Comparison of ENCODE assay signal across 28 mouse cellular contexts in genomic region chr15:86280137-86280536, GRCm38 (mm10).
DNase-seq lines count a peak whose midpoint lies in the region; ATAC-seq and TF ChIP-seq lines count a peak whose summit lies in the region.
"Had no signal": no experiment of that assay in that cellular context is flagged by ENCODE, and none has a peak within 500 bp of the region (broad histone marks: within the 10 kb centered on the region; RNA-seq: fewer than 3 reads in every experiment).

No protein-coding gene starts in this region.

- TF ChIP-seq EP300 in lung, postnatal 0 days (IDR thresholded peaks at IDR 0.05): no peak

- no peaks in the 10 kb centered on the region for H3K36me3 ChIP-seq in kidney, embryonic 14.5 days (ENCODE audit: control insufficient read depth, insufficient read depth, low read length)
- H3K36me3 ChIP-seq in lung, postnatal 0 days (ENCODE audit: insufficient read depth, low read length): no peaks in the 10 kb centered on the region
- H3K36me3 ChIP-seq: forebrain, embryonic 12.5 days; heart, embryonic 13.5 days; hindbrain, embryonic 10.5 days; hindbrain, embryonic 15.5 days; midbrain, embryonic 10.5 days; midbrain, embryonic 15.5 days had no signal

- 24% methylated on average over 4 of the region's 4 CpGs for WGBS in kidney, embryonic 14.5 days
- 44% methylated on average over 4 of the region's 4 CpGs for WGBS in lung, postnatal 0 days
- WGBS in lung, adult 2 months: 66% methylated on average over 4 of the region's 4 CpGs

- H3K4me2 ChIP-seq in kidney, embryonic 14.5 days (replicated peaks; ENCODE audit: low read depth, low read length): no peak overlapping the region
- no peak overlapping the region for H3K4me2 ChIP-seq in lung, postnatal 0 days (replicated peaks; ENCODE audit: low read depth, low read length)
- H3K4me2 ChIP-seq: forebrain, embryonic 12.5 days; heart, embryonic 13.5 days; hindbrain, embryonic 15.5 days; liver, embryonic 11.5 days; midbrain, embryonic 15.5 days had no signal

- DNase-seq in kidney, postnatal 14 days: no peak
- DNase-seq in kidney, postnatal 4 days: peak; percentile 13 to 40
- DNase-seq in kidney, postnatal 36 days: no peak
- DNase-seq in lung, postnatal 0 days (ENCODE audit: low spot score): peak; percentile 49
- DNase-seq in lung, adult 2 months: no peak
- DNase-seq in ovary, postnatal 36 days (ENCODE audit: low spot score): no peak
- DNase-seq: adrenal gland, adult 8-10 months; cerebellum, adult 2 months; cerebellum, postnatal 14 days; forebrain, postnatal 0 days; heart, adult 2 months; heart, postnatal 10 days; layer of hippocampus, postnatal 36 days; left cerebral cortex, postnatal 4 days; right cerebral cortex, postnatal 4 days; thymus, adult 18-20 months; thymus, postnatal 25 days had no signal

- no peak for TF ChIP-seq CTCF in lung, postnatal 0 days (IDR thresholded peaks at IDR 0.05)
- no peak for TF ChIP-seq CTCF in lung, adult 2 months (IDR thresholded peaks at IDR 0.05; ENCODE audit: insufficient read depth, low read length)

- H3K27me3 ChIP-seq in kidney, embryonic 14.5 days (ENCODE audit: control insufficient read depth, insufficient read depth, low read length): no peaks in the 10 kb centered on the region
- H3K27me3 ChIP-seq in lung, postnatal 0 days (replicated peaks; ENCODE audit: insufficient read depth, low read length): no peaks in the 10 kb centered on the region
- H3K27me3 ChIP-seq: heart, embryonic 13.5 days; hindbrain, embryonic 15.5 days; midbrain, embryonic 15.5 days had no signal

- H3K27ac ChIP-seq in kidney, embryonic 14.5 days (ENCODE audit: low read depth, low read length): peak overlapping the region; percentile 1; the same call in 1 of the 2 replicates
- no peak overlapping the region for H3K27ac ChIP-seq in lung, postnatal 0 days (ENCODE audit: low read length)
- H3K27ac ChIP-seq: forebrain, embryonic 12.5 days; heart, adult 2 months; heart, embryonic 13.5 days; hindbrain, embryonic 10.5 days; hindbrain, embryonic 15.5 days; midbrain, embryonic 10.5 days; midbrain, embryonic 15.5 days; stomach, postnatal 0 days had no signal

- no peaks in the 10 kb centered on the region for H3K9me3 ChIP-seq in kidney, embryonic 14.5 days (ENCODE audit: control insufficient read depth, low read length)
- no peaks in the 10 kb centered on the region for H3K9me3 ChIP-seq in lung, postnatal 0 days (ENCODE audit: low read length)
- H3K9me3 ChIP-seq: forebrain, embryonic 12.5 days; G1E; heart, embryonic 13.5 days; hindbrain, embryonic 10.5 days; hindbrain, embryonic 15.5 days; midbrain, embryonic 10.5 days; midbrain, embryonic 15.5 days had no signal

- ATAC-seq in kidney, embryonic 14.5 days (ENCODE audit: low FRiP score, low TSS enrichment): peak; percentile 38; the same call in 1 of the 2 replicates
- peak; percentile 48 for ATAC-seq in lung, postnatal 0 days
- ATAC-seq: forebrain, postnatal 0 days; inflammation-experienced regulatory T-cells, adult 6 months; midbrain, embryonic 15.5 days had no signal

- no peak overlapping the region for H3K4me3 ChIP-seq in kidney, embryonic 14.5 days (ENCODE audit: low read length)
- H3K4me3 ChIP-seq in lung, postnatal 0 days (ENCODE audit: low read depth, low read length): no peak overlapping the region
- H3K4me3 ChIP-seq in lung, adult 2 months (replicated peaks; ENCODE audit: extremely low read depth, low read depth, low read length): no peak overlapping the region
- H3K4me3 ChIP-seq: forebrain, embryonic 12.5 days; heart, adult 2 months; heart, embryonic 13.5 days; hindbrain, embryonic 10.5 days; hindbrain, embryonic 15.5 days; midbrain, embryonic 10.5 days; midbrain, embryonic 15.5 days had no signal

- peaks cover 13% of the 10 kb centered on the region; the same call in 1 of the 2 replicates for H3K4me1 ChIP-seq in kidney, embryonic 14.5 days (ENCODE audit: control insufficient read depth, insufficient read depth, low read length)
- H3K4me1 ChIP-seq in lung, postnatal 0 days (ENCODE audit: insufficient read depth, low read depth, low read length): peaks cover 9% of the 10 kb centered on the region; the same call in 1 of the 2 replicates
- H3K4me1 ChIP-seq in lung, adult 2 months (ENCODE audit: control insufficient read depth, insufficient read depth, low read length): peaks cover 6% of the 10 kb centered on the region

- TF ChIP-seq POLR2A in lung, adult 2 months (IDR thresholded peaks at IDR 0.05; ENCODE audit: borderline replicate concordance, extremely low read depth, low read depth, low read length): no peak

- no peak overlapping the region for H3K9ac ChIP-seq in kidney, embryonic 14.5 days (ENCODE audit: low read depth, low read length)
- no peak overlapping the region for H3K9ac ChIP-seq in lung, postnatal 0 days (replicated peaks; ENCODE audit: low read depth)
- H3K9ac ChIP-seq: forebrain, embryonic 12.5 days; forebrain, postnatal 0 days; heart, embryonic 13.5 days; hindbrain, embryonic 15.5 days; midbrain, embryonic 15.5 days had no signal

Comparison
In these comparisons a context has a peak if more than half of its experiments do, and no peak if none do; other contexts are left out.
1. DNase-seq: peak in kidney, postnatal 4 days (2 of 2) and lung, postnatal 0 days (single experiment); none in kidney, postnatal 14 days (single experiment), kidney, postnatal 36 days (0 of 2), lung, adult 2 months (single experiment) and ovary, postnatal 36 days (single experiment).